Mouse (Mus musculus): Measurements from ENCODE around the gene Ccdc153. TPM values are rescaled to one million over a fixed set of nuclear protein-coding genes. Genes with fewer than 3 reads are reported as not detected.
A peak's percentile ranks its signal among the peaks of the same experiment; 100 is the strongest.

Ccdc153 gene
- total and polyA plus RNA-seq, 3 experiments = not detected

DNA sequence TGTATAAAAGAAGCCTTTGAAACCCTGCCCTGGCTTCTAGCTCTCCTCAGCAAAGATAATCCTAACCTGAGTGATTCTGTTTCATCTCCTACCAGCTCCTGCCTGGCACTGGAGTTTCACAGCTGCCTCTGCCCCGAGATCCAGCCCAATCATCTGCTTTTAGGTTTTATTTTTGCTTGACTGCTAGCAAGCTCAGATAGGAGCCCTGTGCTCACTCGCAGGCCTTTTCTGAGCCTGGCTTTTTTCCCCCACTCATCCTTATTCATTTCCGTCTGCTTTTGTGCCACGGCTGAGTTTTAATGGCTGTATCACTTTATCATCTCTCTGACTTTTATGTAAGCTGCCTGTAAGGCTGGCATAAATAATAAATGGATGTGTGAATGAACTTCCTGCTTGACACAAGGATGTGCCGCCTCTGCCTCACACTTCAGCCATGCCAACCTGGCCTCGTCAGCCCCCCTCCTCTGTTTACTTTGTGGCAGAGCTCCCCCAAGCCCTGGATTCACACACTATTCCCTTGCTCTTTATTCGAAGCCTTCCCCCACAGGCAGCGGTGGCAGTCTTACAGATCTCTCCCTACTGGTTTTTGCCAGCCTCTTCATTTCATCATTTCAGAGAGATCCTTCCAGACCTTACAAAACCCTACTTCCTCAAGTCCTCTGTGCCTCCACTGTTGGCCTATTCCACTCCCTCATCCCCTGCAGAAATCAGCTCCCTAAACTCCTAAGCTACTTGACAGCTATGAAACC lies 26.2 kb downstream of the Ccdc153 start:
- TF ChIP-seq CTCF (conservative IDR thresholded peaks at IDR 0.05 in 1 of 2, IDR thresholded peaks at IDR 0.05 in 1 of 2; ENCODE audit: low read depth in 2 of 2, low read length in 2 of 2) = no peak
- H3K4me2 ChIP-seq (ENCODE audit: insufficient read depth, low read depth, poor library complexity, severe bottlenecking) = no peak overlapping the region; the same call in 1 of the 2 replicates
- peak overlapping the region in 2 of 3 experiments; percentile 76 to 79 for H3K4me3 ChIP-seq (replicated peaks in 1 of 3; ENCODE audit: low read depth in 2 of 3, low read length in 2 of 3, poor library complexity in 1 of 3)

DNA sequence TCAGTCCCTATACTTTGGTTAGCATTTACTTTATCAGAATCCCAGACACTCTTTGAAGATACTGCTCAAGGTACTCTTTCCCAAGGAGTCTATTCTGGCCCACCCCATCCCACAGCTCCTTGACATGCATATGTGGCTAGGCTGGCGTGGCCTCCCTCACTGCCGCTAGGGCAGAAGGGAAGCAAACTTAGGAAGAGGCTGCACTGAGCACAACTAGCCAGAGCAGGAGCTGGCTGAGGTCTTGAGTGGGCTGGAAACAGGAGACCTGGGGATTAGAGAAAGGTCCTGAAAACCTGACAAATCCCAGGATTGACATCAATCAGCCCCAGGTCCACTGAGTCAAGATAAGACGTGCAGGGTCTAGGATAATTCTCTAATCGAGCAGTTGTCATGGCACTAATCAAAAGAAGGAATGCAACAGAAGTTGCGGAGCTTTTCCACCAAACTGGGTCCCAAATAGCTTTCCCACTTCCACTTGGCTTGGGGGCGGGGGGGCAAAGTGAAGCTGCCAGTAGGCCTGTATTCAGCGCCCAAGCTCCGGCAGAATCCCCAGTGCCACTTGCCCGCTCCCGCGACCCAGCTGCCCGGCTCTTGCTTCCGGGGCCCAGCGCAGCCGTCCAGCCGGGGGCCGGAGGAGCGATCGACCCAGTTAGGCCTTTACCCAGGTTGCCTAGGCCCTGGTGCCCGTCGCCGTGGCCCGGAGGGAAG lies 27.0 kb downstream of the Ccdc153 start:
- Histone ChIP-seq H3K27ac (ENCODE audit: insufficient read depth, low read depth) (peak overlapping the region; percentile 44; the same call in 1 of the 2 replicates), H3K9me3 (replicated peaks; ENCODE audit: low read length) (no peaks in the 10 kb centered on the region), H3K79me2 (replicated peaks; ENCODE audit: control insufficient read depth, extremely low read depth, insufficient read depth, poor library complexity, severe bottlenecking) (no peaks in the 10 kb centered on the region), H3K4me3 (replicated peaks in 1 of 3; ENCODE audit: low read depth in 2 of 3, low read length in 2 of 3, poor library complexity in 1 of 3) (peak overlapping the region; percentile 76 to 81 (median 79)), H3K4me2 (ENCODE audit: insufficient read depth, low read depth, poor library complexity, severe bottlenecking) (peak overlapping the region; percentile 42), H3K36me3 (replicated peaks in 1 of 2; ENCODE audit: control insufficient read depth in 1 of 2, insufficient read depth in 1 of 2, low read length in 1 of 2) (peaks cover 14 to 32% of the 10 kb centered on the region in 2 experiments), H3K27me3 (replicated peaks) (no peaks in the 10 kb centered on the region), H3K4me1 (ENCODE audit: control insufficient read depth in 1 of 2, insufficient read depth in 2 of 2) (peaks cover 0 to 16% of the 10 kb centered on the region in 2 experiments; a peak in 3 of 4 replicates), H3K9ac (ENCODE audit: insufficient read depth, low read depth) (peak overlapping the region; percentile 96)
- in situ Hi-C loops (cut with MboI; ENCODE audit: low pct_ligation_motif_present, low pct_unique_long_range_greater_than_20kb, low sequenced_read_pairs) (loop anchor here (10.0 kb wide), 1 partner anchor 143 kb away; no protein-coding TSS in a partner anchor), dilution Hi-C loops (cut with MboI; ENCODE audit: extremely low pct_ligation_motif_present, extremely low pct_unique_long_range_greater_than_20kb, low sequenced_read_pairs) (no loop called here)
- peak; percentile 25 for DNase-seq (ENCODE audit: extremely low read depth)
- TF ChIP-seq RAD21 (IDR thresholded peaks at IDR 0.05; ENCODE audit: low read depth, low read length) = no peak
- TF ChIP-seq CHD1 (IDR thresholded peaks at IDR 0.05; ENCODE audit: low read depth, low read length) = peak; percentile 52; the same call in 1 of the 2 replicates
- TF ChIP-seq UBTF (IDR thresholded peaks at IDR 0.05; ENCODE audit: low read depth, low read length) = peak; percentile 84
- no peak for TF ChIP-seq CTCF (conservative IDR thresholded peaks at IDR 0.05 in 1 of 2, IDR thresholded peaks at IDR 0.05 in 1 of 2; ENCODE audit: low read depth in 2 of 2, low read length in 2 of 2)
- TF ChIP-seq MAX (IDR thresholded peaks at IDR 0.05; ENCODE audit: low read length) = no peak
- 0 out of 2 replicates have a peak, but pooled peaks have one; percentile 3 for TF ChIP-seq MYC (IDR thresholded peaks at IDR 0.05; ENCODE audit: low read depth, low read length)
- TF ChIP-seq ELF1 (IDR thresholded peaks at IDR 0.05; ENCODE audit: low read depth, low read length) = no peak
- no peak for TF ChIP-seq MAFK (IDR thresholded peaks at IDR 0.05; ENCODE audit: insufficient replicate concordance, low read length)
- TF ChIP-seq E2F4 (IDR thresholded peaks at IDR 0.05; ENCODE audit: insufficient replicate concordance, low read depth, low read length) = no peak
- TF ChIP-seq SIN3A (IDR thresholded peaks at IDR 0.05; ENCODE audit: low read length) = peak; percentile 19; the same call in 1 of the 2 replicates
- no peak for TF ChIP-seq GABPA (IDR thresholded peaks at IDR 0.05; ENCODE audit: insufficient replicate concordance, low read depth, low read length)
- no peak for TF ChIP-seq SMC3 (IDR thresholded peaks at IDR 0.05; ENCODE audit: low read depth, low read length)
- TF ChIP-seq TBP (conservative IDR thresholded peaks at IDR 0.05; ENCODE audit: low read depth, low read length) = no peak

More for the DNA sequence above, 26.2 kb downstream of the Ccdc153 start:
- Histone ChIP-seq H3K79me2 (replicated peaks; ENCODE audit: control insufficient read depth, extremely low read depth, insufficient read depth, poor library complexity, severe bottlenecking) (no peaks in the 10 kb centered on the region), H3K36me3 (replicated peaks in 1 of 2; ENCODE audit: control insufficient read depth in 1 of 2, insufficient read depth in 1 of 2, low read length in 1 of 2) (peaks cover 21 to 41% of the 10 kb centered on the region in 2 experiments), H3K4me1 (ENCODE audit: control insufficient read depth in 1 of 2, insufficient read depth in 2 of 2) (peaks cover 0 to 16% of the 10 kb centered on the region in 2 experiments; a peak in 3 of 4 replicates), H3K9ac (ENCODE audit: insufficient read depth, low read depth) (peak overlapping the region; percentile 96), H3K27me3 (replicated peaks) (no peaks in the 10 kb centered on the region), H3K9me3 (replicated peaks; ENCODE audit: low read length) (no peaks in the 10 kb centered on the region), H3K27ac (ENCODE audit: insufficient read depth, low read depth) (no peak overlapping the region)
- DNase-seq (ENCODE audit: extremely low read depth) = no peak
- in situ Hi-C loops (cut with MboI; ENCODE audit: low pct_ligation_motif_present, low pct_unique_long_range_greater_than_20kb, low sequenced_read_pairs) (loop anchor here (10.0 kb wide), 1 partner anchor 142 kb away; no protein-coding TSS in a partner anchor), dilution Hi-C loops (cut with MboI; ENCODE audit: extremely low pct_ligation_motif_present, extremely low pct_unique_long_range_greater_than_20kb, low sequenced_read_pairs) (no loop called here)
